ENCODE assay signal across 10 mouse cellular contexts in genomic region chr11:33075293-33075692, GRCm38 (mm10).
DNase-seq lines count a peak whose midpoint lies in the region; ATAC-seq and TF ChIP-seq lines count a peak whose summit lies in the region.
"Had no signal": no experiment of that assay in that cellular context is flagged by ENCODE, and none has a peak within 500 bp of the region (broad histone marks: within the 10 kb centered on the region; RNA-seq: fewer than 3 reads in every experiment).

No protein-coding gene starts in this region.

- H3K9ac ChIP-seq in hindbrain, embryonic 14.5 days: no peak overlapping the region
- no peak overlapping the region for H3K9ac ChIP-seq in forebrain, embryonic 16.5 days (replicated peaks; ENCODE audit: low read depth, low read length)
- H3K9ac ChIP-seq: intestine, embryonic 15.5 days had no signal

- H3K27me3 ChIP-seq in hindbrain, embryonic 14.5 days (ENCODE audit: control insufficient read depth, insufficient read depth, low read length): no peaks in the 10 kb centered on the region
- H3K27me3 ChIP-seq in hindbrain, embryonic 10.5 days (ENCODE audit: insufficient read depth, poor library complexity, severe bottlenecking): 0 out of 2 replicates have a peak, but pooled peaks cover 13% of the 10 kb centered on the region
- H3K27me3 ChIP-seq in forebrain, embryonic 16.5 days (replicated peaks; ENCODE audit: control insufficient read depth, insufficient read depth, low read length): no peaks in the 10 kb centered on the region
- H3K27me3 ChIP-seq in kidney, adult 2 months (replicated peaks; ENCODE audit: control insufficient read depth, insufficient read depth, low read length): no peaks in the 10 kb centered on the region
- H3K27me3 ChIP-seq: intestine, embryonic 15.5 days had no signal

- no peak overlapping the region for H3K4me2 ChIP-seq in hindbrain, embryonic 14.5 days (replicated peaks)
- H3K4me2 ChIP-seq in forebrain, embryonic 16.5 days (ENCODE audit: low read length): no peak overlapping the region
- H3K4me2 ChIP-seq: intestine, embryonic 15.5 days had no signal

- H3K4me1 ChIP-seq in hindbrain, embryonic 14.5 days (replicated peaks; ENCODE audit: control insufficient read depth, insufficient read depth, low read length): 0 out of 2 replicates have a peak, but pooled peaks cover 4% of the 10 kb centered on the region
- H3K4me1 ChIP-seq in hindbrain, embryonic 10.5 days (replicated peaks): peaks cover 28% of the 10 kb centered on the region
- H3K4me1 ChIP-seq in forebrain, embryonic 16.5 days (replicated peaks; ENCODE audit: control insufficient read depth, insufficient read depth, low read length): peaks cover 9% of the 10 kb centered on the region; the same call in 1 of the 2 replicates
- H3K4me1 ChIP-seq in kidney, adult 2 months (ENCODE audit: control insufficient read depth, insufficient read depth, low read length): no peaks in the 10 kb centered on the region

- no peak for TF ChIP-seq POLR2A in kidney, adult 2 months (IDR thresholded peaks at IDR 0.05; ENCODE audit: low read depth, low read length)

- peak; percentile 61 for DNase-seq in hindbrain, embryonic 14.5 days (ENCODE audit: low spot score)
- no peak for DNase-seq in hindbrain, embryonic 10.5 days (ENCODE audit: low spot score)
- peak; percentile 57 to 72 for DNase-seq in heart, postnatal 36 days
- peak; percentile 51 for DNase-seq in lung, postnatal 14 days
- no peak for DNase-seq in yolk sac, embryonic 10.5 days (ENCODE audit: low spot score)
- no peak for DNase-seq in kidney, adult 2 months
- DNase-seq in thymus, adult 18-20 months: no peak

- intact Hi-C loops in heart, postnatal 36 days (cut with DNase I): loop anchor here (5.0 kb wide), 1 partner anchor 72 kb away; the partner anchor contains the start of gene Fgf18

- no peaks in the 10 kb centered on the region for H3K36me3 ChIP-seq in hindbrain, embryonic 14.5 days (replicated peaks; ENCODE audit: control insufficient read depth, insufficient read depth)
- no peaks in the 10 kb centered on the region for H3K36me3 ChIP-seq in hindbrain, embryonic 10.5 days
- no peaks in the 10 kb centered on the region for H3K36me3 ChIP-seq in forebrain, embryonic 16.5 days (ENCODE audit: control insufficient read depth, insufficient read depth)
- H3K36me3 ChIP-seq in kidney, adult 2 months (ENCODE audit: control insufficient read depth, insufficient read depth, low read length): no peaks in the 10 kb centered on the region
- H3K36me3 ChIP-seq: intestine, embryonic 15.5 days had no signal

- no peaks in the 10 kb centered on the region for H3K9me3 ChIP-seq in hindbrain, embryonic 14.5 days (ENCODE audit: control insufficient read depth, low read length)
- H3K9me3 ChIP-seq in hindbrain, embryonic 10.5 days: no peaks in the 10 kb centered on the region
- H3K9me3 ChIP-seq in forebrain, embryonic 16.5 days (ENCODE audit: control insufficient read depth, low read length): no peaks in the 10 kb centered on the region
- H3K9me3 ChIP-seq: intestine, embryonic 15.5 days had no signal

- no peak for TF ChIP-seq CTCF in kidney, adult 2 months (conservative IDR thresholded peaks at IDR 0.05; ENCODE audit: insufficient read depth, insufficient read length, low read depth, low read length)

- H3K27ac ChIP-seq in hindbrain, embryonic 14.5 days: no peak overlapping the region
- no peak overlapping the region for H3K27ac ChIP-seq in hindbrain, embryonic 10.5 days
- H3K27ac ChIP-seq in forebrain, embryonic 16.5 days (ENCODE audit: low read length): no peak overlapping the region
- no peak overlapping the region for H3K27ac ChIP-seq in kidney, adult 2 months (ENCODE audit: insufficient read depth, low read depth, low read length)
- H3K27ac ChIP-seq: intestine, embryonic 15.5 days had no signal

- H3K4me3 ChIP-seq in hindbrain, embryonic 14.5 days (replicated peaks; ENCODE audit: low read length): no peak overlapping the region
- H3K4me3 ChIP-seq in hindbrain, embryonic 10.5 days: no peak overlapping the region
- H3K4me3 ChIP-seq in forebrain, embryonic 16.5 days (replicated peaks; ENCODE audit: low read length): no peak overlapping the region
- no peak overlapping the region for H3K4me3 ChIP-seq in kidney, adult 2 months (ENCODE audit: insufficient read depth, low read depth, low read length)
- H3K4me3 ChIP-seq: intestine, embryonic 15.5 days; myocyte had no signal

- WGBS in hindbrain, embryonic 14.5 days: 58% methylated on average over 8 of the region's 8 CpGs
- WGBS in hindbrain, embryonic 10.5 days: 74% methylated on average over 8 of the region's 8 CpGs
- 37% methylated on average over 8 of the region's 8 CpGs for WGBS in forebrain, embryonic 16.5 days
- WGBS in kidney, adult 2 months: 36% methylated on average over 8 of the region's 8 CpGs

- peak; percentile 54; the same call in 1 of the 2 replicates for ATAC-seq in hindbrain, embryonic 14.5 days (ENCODE audit: low FRiP score)
- ATAC-seq in forebrain, embryonic 16.5 days: peak; percentile 51
- ATAC-seq: intestine, embryonic 15.5 days had no signal

Comparison
In these comparisons a context has a peak if more than half of its experiments do, and no peak if none do; other contexts are left out.
1. DNase-seq: peak in hindbrain, embryonic 14.5 days (single experiment), heart, postnatal 36 days (2 of 2) and lung, postnatal 14 days (single experiment); none in hindbrain, embryonic 10.5 days (single experiment), yolk sac, embryonic 10.5 days (single experiment), kidney, adult 2 months (single experiment) and thymus, adult 18-20 months (0 of 2).